Mouse (Mus musculus) embryonic fibroblast, embryonic 13.5 days (primary cell): ENCODE measurements around the gene Knl1.

Source experiments
- CTCF ChIP-seq: IDR thresholded peaks from 2 replicates; pipeline ENCODE4 v1.5.1; 2011; ENCODE audit warnings: mild to moderate bottlenecking, control low read depth, low read length, moderate library complexity, borderline replicate concordance; ENCODE audit not compliant: insufficient read depth
- POLR2A ChIP-seq: IDR thresholded peaks from 2 replicates; pipeline ENCODE4 v1.6.1; 2011; ENCODE audit warnings: low read depth, mild to moderate bottlenecking, control low read depth, low read length, moderate library complexity

DNA sequence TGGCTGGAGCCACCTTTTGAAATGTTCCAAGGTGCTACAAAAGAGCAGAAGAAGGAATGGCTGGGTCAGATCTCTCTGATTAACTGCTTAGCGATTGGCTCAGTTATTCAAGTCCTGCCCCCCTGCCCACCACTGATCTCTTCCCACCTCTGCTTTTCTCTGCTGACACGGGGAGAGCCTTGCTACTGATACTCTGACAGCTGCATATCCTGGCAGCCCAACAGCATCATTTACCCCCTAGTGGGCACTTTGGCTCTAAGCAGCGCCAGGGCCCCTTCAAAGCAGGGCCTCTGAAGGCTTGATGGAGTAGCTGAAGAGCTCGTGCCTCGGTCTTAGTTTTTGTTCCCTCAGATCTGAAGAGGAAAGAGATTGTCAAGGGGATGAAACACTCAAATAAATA, 27.8 kb upstream of the Knl1 start:
- TF ChIP-seq POLR2A = no peak
- 0 out of 2 replicates have a peak, but pooled peaks have one; percentile 9 for TF ChIP-seq CTCF
